Mouse (Mus musculus): ENCODE data around the gene Relb. TPM values are rescaled to one million over a fixed set of nuclear protein-coding genes. Genes with fewer than 3 reads are reported as not detected.
A peak's percentile ranks its signal among the peaks of the same experiment; 100 is the strongest.

The Relb gene
- 76.0 and 88.5 TPM in 2 replicates for polyA plus RNA-seq (2012; rRNA removed)

DNA sequence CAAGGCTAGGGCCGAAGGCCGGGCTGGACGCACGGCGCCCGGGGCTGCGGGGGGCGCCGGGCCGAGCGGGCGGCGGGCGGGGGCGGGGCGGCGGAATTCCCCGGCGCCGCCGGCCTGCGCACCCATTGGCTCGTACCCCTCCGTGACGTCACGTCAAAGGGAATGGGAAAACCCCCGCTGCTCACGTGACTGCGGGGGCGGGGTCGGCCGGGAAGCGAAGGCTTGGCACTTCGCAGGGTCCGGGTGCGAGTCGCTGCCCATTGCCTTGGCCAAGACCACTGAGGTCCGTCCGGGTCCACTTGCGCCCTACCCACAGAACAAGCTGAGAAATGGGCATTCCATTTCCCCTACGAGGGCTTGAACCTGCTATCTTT is at the start of gene Relb:
Relb (minus strand) TSS at position 78 of the 374 bp plus-strand sequence.
- WGBS: under 1% methylated on average over 40 of the region's 41 CpGs
- no peak for DNase-seq (ENCODE audit: low read depth, low spot score)

DNA sequence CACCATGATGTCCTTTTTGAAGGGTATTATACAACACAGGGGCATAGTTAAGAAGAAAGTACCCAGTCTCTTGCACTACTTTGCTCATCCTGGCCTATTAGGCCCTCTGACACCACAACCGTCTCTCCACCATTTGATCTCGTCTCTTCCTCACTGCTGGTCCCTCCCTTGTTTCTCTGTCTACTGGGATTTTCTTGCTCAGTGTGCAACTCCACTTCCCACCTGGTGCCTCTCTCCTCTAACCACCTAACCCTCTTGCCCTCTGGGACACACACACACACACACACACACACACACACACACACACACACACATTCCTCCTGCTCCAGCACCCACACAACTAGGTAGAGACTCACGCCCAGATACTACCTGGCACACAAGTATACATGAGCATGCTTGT is 49.7 kb upstream of the Relb start:
- no peak for DNase-seq (ENCODE audit: low read depth, low spot score)
- WGBS: 93% methylated on average over 3 of the region's 3 CpGs

DNA sequence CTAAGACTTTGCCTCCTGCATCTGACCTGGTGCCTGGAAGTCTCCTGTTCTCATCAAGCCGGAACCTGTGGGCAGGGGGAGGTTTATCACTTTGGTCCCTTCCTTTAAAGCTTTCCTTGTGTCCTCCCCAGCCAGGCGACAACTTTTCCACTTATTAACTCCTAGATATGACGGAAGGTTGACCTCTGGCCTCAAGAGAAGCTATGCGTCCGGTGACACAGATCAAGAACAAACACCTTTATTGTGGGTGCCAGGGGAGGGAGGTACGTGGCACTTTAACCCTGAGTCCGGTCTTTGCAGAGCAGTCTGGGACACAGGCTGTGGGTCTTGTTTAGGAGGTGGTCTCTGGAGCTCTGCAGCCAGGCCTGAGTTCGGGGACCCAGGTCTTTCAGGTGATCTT is 48.6 kb upstream of the Relb start, which contains the start of gene Apoc2:
Apoc2 (minus strand) TSS at position 70 of the 400 bp plus-strand sequence.
- DNase-seq (ENCODE audit: low read depth, low spot score): peak; percentile 58
- WGBS: 42% methylated on average over 8 of the region's 8 CpGs

DNA sequence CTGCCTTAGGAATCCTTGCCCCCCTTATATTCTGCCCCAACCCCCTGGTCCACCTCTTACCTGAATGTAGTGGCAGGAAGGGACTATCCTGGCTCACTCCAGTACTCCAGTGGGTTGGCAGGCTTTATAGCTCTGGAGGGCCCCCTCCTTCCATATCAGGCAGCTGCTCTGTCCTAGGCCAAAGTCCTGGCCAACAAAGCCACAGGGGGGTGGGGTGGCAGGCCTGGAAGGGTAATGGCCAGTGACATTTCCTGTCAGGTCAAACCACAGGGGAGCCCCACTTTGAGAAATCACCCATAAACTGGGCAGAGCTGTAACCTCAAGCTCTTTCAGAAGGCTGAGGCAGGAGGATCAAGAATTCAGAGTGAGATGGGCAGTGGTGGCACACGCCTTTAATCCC is 47.4 kb upstream of the Relb start:
- DNase-seq (ENCODE audit: low read depth, low spot score): no peak
- WGBS: 67% methylated on average over 1 of the region's 1 CpGs

DNA sequence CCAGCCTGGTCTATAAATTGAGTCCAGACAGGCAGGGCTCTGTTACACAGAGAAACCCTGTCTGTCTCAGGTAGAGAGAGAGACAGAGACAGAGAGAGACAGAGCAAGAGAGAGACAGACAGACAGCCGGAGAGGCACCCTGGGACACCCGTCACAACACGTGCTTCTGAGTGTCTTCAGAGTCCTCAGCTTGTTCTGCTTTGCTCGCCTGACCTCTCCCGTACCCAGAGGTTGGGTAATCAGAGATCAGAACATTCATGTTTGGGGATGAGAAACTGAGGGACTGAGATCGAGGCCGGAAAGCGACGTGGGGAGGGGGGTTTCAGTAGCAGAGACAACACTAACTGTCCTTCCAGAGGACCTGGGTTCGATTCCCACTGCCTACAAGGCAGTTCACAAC is 46.6 kb upstream of the Relb start:
- no peak for DNase-seq (ENCODE audit: low read depth, low spot score)
- 85% methylated on average over 10 of the region's 10 CpGs for WGBS

DNA sequence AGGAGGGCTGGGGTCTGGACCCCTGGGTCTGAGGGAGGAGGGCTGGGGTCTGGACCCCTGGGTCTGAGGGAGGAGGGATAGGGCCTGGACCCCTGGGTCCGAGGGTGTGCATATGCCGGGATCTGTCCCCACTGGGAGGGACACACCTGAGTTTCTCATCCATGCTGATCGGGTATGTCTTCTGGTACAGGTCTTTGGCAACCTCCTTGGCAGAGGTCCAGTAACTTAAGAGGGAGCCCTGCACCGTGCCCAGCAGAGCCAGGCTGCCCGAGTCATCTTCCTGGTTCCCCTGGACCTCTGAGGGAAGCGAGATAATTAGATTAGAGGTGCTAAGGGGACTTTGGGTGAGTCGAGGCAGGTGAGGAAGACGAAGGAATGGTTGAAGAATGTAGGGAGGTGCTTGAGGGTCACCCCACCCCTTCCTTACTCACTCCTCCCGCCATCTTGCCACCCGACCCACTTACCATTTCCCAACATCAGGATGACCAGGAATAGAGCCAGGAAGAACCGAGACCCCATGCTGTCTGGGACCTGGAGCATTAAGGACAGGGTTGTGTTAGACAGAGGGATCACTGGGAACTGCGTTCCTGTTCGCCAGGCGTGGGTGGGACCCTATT is 44.0 kb upstream of the Relb start:
- WGBS: 44% methylated on average over 14 of the region's 14 CpGs
- no peak for DNase-seq (ENCODE audit: low read depth, low spot score)

DNA sequence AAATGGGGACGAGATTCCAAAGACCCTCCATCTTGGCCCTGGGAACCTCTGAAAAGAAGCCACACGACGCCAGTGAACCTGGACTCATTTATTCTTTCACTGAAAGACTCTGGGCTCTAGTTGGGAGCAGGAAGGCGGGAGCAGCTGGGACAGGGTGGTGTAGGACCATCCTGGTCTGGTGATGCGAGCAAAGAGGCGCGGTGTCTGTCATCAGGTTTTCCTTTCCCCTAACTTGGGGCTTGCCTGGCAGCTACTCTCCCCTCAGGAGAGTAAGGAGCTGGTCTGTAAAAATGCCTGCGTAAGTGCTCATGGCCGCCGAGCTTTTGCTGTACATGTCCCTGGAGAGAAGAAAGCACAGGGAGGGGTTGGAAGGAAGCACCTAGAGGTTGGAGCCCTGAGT is 42.3 kb upstream of the Relb start:
- no peak for DNase-seq (ENCODE audit: low read depth, low spot score)
- WGBS: 79% methylated on average over 10 of the region's 10 CpGs

DNA sequence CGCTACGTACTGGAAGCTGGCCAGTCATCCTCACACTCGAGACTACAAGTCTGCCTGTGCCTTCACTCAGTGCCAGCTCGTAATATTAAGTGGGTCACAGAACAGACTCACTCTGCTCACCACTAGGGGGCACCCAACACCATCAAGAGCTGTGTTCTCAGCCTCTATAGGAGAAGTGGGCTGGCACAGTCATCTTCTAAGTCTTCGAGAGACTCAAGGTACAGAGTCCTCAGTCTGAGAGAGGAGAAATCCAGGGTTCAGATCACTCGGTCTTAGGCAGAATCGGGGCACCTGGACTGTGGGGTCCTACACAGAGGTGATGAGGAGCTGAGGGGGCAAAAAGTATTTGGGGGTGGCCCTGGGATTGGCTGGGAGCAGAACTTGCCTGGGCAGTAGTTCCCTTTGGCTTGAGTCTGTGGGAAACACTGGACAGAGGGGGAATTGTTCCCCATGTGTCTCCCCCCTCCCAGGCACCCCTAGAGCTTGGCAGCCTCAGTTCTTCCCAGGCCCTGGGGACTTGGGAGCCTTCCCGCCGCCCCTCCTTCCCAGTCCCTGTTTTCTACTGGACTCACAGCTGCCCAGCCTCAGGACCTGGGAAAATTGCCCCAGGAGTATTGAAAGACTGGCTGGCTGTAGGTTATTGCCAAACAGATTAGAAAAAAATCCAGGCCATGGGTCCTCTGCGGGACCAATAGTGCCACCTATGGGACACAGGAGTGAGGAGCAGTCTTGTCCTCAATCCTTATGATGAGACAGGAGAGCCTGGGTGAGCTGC is 39.9 kb upstream of the Relb start:
- WGBS: 0% methylated on average over 10 of the region's 10 CpGs
- DNase-seq (ENCODE audit: low read depth, low spot score): peak; percentile 92

DNA sequence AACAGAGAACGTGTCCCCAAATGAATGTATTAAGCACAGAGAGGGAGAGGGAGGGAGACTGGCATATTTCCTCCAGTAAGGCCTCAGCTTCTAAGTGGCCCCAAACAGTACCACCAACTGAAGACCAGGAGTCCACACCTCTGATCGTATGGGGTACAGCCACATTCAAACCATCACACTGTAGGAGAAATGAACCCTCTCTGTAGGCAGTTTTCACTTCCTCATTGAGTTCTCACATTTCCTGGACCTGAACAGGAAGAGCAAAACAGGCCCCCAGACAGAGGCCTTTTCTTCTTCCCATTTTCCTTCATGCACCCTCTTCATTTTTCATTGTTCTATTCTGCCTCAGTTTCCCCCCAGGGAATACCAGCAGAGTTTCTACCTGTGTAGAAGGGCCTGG is 38.2 kb upstream of the Relb start:
- 84% methylated on average over 2 of the region's 2 CpGs for WGBS
- DNase-seq (ENCODE audit: low read depth, low spot score): no peak

DNA sequence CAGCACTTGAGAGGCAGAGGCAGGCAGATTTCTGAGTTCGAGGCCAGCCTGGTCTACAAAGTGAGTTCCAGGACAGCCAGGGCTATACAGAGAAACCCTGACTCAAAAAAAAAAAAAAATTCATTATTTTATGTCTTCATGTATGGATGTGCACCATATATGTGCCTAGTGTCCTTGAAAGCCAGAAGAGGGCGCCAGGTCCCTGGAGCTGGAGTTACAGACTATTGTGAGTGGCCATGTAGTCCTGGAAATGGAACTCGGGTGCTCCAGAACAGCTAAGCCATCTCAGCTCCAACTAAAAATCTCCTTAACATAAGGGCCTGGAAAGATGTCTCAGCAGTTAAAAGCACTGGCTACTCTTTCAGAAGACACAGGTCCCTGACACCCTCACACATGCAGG is 37.5 kb upstream of the Relb start:
- no peak for DNase-seq (ENCODE audit: low read depth, low spot score)
- 78% methylated on average over 3 of the region's 3 CpGs for WGBS

DNA sequence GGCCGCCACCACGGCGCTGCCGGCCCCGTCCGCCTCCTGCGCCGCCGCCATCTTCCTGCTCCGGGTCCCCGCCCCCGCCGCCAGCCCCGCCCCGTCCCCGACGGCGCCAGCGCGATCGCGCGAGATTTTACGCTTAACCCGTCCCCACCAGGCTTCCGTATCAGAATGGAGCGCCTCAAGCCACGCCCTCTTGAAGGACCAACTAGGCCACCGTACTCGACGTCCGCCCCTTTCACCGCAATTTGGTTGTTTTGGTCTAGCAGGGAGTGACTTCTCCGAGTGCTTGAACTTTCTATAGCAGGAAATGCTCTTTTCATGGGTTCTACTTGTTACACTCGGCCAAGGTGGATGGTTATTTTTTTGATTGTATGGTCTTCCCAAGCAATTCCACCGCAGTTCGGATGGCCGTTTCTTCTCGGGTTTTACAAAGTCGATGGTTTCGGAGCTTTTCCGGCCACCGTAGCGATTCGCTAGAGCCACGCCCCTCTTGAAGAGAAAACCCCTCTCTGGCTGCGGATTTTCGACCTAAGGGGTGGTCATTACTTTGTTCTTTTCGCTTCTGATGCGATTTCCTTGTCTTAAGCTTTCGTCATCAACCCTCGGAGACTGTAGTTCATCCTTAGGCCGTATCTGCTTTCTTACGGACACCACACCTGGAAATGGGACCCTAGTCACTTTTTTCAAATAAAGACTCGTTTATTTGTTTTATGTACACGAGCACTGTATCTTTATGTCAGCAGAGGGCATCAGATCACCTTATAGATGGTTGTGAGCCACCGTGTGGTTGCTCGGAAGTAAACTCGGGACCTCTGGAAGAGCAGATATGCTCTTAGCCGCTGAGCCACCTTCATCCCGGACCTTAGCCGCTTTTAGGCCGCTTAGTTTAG is 36.0 kb upstream of the Relb start, which contains the start of gene Clptm1:
Clptm1 (minus strand) TSS at position 79 of the 887 bp plus-strand sequence.
- WGBS: under 1% methylated on average over 61 of the region's 63 CpGs
- peak; percentile 89 for DNase-seq (ENCODE audit: low read depth, low spot score)

DNA sequence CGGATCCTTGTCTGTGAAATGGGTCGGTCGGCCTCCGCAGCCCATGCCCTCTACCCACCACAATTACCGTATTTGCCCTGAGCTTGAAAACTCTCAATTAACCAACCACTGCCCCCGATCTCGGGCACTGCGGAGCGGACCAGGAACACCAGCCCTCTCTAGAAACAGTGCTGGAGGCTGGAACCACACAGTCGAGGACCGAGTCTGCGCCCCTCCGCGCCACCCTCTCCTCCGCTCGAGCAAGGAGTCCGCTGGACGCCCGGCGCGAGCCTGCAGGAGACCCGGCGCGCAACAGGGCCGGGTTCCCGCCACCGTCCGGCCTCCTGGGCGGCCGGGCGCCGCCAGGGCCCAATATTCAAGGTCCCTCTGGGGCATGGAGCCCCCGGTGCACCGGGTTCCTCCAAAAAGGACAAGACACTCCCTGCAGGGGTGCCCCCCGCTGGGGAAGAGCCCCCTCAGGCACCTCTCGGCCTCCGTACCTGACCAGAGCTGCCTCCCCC is 35.3 kb upstream of the Relb start:
- WGBS: 1% methylated on average over 37 of the region's 37 CpGs
- DNase-seq (ENCODE audit: low read depth, low spot score): no peak

DNA sequence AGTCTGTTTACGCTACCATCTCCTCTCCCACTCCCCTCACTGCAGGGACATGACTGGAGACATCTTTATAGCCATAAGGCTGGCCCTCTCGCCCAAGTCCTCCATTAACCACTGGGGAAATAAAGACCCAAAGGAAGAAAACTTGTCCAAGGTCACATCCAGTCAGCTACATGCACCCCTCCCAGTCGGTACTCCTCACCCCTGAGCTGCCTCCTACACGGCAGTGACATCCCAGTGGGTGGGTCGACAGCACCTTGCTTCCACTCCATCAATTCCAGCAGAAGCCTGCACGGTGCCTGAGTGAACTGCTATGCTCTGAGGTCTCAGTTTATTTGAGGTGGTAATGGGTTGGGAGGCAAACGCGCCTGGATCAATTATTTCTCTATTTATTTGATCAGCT is 34.7 kb upstream of the Relb start:
- WGBS: 8% methylated on average over 8 of the region's 8 CpGs
- DNase-seq (ENCODE audit: low read depth, low spot score): no peak

DNA sequence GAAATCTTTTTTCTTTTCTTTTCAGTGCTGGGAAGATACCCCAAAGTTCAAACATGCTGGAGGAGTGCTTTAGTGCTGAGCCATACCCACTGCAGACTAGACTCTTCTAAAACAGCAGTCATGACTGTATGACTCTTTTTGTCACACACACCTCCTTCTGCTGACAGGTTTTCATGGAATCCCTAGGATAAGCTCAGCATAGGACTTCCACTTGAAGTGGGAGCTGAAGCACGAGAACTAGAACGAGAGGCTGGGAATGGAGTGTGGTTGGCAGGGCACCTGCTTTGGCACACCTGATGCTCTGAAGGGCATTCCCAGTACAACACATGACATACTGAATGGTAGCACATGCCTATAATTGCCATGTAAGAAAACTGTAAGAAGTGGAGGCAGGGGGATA is 23.4 kb upstream of the Relb start:
- no peak for DNase-seq (ENCODE audit: low read depth, low spot score)
- WGBS: 95% methylated on average over 2 of the region's 2 CpGs

DNA sequence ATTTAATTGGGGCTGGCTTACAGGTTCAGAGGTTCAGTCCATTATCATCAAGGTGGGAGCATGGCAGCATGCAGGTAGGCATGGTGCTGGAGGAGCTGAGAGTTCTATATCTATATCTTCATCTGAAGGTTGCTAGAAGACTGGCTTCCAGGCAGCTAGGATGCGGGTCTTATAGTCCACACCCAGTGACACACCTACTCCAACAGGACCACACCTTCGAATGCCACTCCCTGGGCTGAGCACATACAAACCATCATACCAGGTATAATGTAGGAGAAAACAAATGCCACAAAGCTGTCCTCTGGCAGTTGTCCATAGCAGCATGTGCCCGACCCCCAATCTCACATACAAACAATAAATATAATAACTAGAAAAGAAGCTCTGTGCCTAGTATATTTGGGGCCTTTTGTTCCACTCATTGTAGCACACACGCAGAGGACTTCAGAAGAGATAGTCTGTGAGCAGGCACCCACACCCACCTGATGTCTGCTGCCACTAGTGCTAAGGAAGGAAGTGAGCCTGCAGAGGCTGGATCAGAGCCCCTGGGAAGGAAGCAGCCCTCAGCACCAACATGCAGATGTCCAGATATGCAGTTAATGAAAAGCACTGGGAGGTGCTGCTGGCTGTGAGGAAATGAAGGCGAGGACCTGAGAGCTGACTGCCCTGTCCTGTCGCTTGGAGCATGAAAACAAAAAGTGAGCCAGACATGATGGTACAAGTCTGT is 22.0 kb upstream of the Relb start:
- WGBS: 56% methylated on average over 6 of the region's 6 CpGs
- DNase-seq (ENCODE audit: low read depth, low spot score): no peak

DNA sequence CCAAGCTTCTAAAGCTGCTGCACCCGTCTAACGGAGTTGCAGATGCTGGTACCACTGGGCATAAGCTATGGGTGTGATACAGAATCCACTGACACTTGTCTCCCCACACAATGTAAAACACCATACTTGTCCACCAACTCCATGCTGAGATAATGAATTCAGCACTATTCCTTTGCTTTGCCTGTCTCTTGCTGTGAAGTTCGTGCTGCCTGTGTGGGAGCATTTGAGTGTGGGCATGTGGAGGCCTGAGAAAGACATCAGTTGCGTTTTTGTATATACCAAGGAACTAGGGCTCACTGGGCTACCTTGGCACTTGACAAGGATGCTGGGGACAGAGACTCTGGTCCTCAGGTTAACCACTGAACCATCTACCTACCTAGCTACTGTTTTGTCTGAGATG is 12.0 kb upstream of the Relb start:
- DNase-seq (ENCODE audit: low read depth, low spot score): no peak
- 90% methylated on average over 4 of the region's 4 CpGs for WGBS

DNA sequence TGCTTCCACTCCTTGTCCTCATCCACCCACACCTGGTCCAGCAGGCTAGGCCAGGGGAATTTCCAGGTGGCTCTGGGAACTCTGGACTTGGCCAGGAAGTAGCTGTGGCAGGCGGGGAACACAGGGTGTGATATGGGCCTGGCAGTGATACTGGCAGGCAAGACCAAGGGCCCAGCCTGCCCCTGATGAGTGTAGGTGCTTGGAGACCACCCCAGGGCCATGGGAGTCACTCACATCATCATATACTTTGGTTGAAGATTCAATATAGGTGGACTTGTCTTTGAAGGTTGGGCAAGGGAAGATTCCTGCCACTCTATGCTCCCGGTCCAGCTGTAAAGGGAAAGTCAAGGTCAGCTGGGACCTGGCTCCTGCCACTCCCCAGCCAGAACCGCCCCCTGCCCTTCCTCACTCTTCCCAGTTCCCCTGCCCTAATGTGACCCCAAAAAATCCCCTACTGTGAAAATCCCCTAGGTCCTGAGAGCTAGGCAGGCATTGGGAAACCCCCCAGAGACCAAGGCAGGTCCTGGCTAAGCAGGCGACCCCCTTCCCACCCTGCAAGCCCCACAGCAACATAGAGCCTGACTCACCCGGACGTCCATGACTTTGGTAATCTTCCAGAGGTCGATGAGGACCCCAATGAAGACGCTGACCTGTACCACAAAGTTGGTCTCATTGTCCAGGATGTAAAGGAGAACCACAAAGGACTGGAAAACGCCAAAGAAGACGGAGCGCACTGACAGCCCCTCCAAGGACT is 6.0 kb upstream of the Relb start:
- WGBS: 58% methylated on average over 11 of the region's 11 CpGs
- no peak for DNase-seq (ENCODE audit: low read depth, low spot score)

DNA sequence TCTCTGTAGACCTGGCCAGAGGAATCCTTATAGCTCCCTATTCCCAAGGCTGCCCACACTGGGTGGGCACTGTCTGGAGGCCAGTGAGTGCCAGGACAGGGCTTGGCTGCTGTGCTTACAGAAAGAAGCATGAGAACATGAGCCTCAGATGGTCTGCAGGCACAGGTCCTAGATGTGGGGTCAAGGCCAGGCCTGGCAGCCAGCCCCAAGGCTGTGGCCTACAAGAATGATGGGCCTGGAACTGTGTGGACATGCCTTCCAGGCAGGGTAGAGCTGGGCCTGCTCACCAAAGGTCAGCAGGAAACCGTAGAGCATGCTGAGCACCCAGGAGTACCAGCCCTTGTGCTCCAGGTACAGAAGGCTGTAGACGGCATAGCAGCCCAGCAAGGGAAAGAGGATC is 5.4 kb upstream of the Relb start:
- no peak for DNase-seq (ENCODE audit: low read depth, low spot score)
- 75% methylated on average over 2 of the region's 2 CpGs for WGBS

DNA sequence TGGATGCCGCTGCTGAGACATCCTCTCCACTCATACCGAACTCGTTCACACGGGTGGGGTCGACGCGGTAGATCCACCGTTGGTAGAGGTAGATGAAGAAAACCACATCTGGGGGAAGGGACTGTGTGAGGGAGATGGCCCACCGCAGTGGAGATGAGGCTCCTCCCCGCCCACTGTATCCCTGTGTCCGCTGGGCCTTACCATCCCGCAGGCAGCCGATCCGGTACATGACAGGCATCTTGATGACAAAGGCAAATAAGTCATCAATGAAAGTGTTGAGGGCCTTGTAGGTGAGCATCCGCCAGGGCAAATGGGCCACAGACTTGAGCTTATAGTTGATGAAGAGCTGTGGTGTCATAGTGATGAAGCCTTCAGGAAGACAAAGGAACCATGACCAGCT is 4.6 kb upstream of the Relb start:
- 91% methylated on average over 15 of the region's 15 CpGs for WGBS
- no peak for DNase-seq (ENCODE audit: low read depth, low spot score)

All from large intestine, adult 2 months (tissue).